Mouse (Mus musculus) kidney, postnatal 0 days (tissue): ENCODE results near the gene Nme7. TPM values are rescaled to one million over a fixed set of nuclear protein-coding genes. Genes with fewer than 3 reads are reported as not detected.
A peak's percentile ranks its signal among the peaks of the same experiment; 100 is the strongest.

Source experiments
- ATAC-seq: fragments of 200-750 bp; cut with Nextera tagmentation; replicated peaks from 2 replicates; pipeline ENCODE4 v1.8.0; 2017; ENCODE audit warnings: low read depth, moderate number of reproducible peaks, moderate TSS enrichment, moderate library complexity; ENCODE audit not compliant: low FRiP score
- DNase-seq: peaks from one replicate; pipeline ENCODE4 v3.0.0-alpha.2; 2016; ENCODE audit warnings: low spot score
- H3K27ac ChIP-seq: fragments of 300-500 bp; sonication (generic); 2 replicates; pipeline ENCODE4 v1.5.1; 2014; ENCODE audit warnings: mild to moderate bottlenecking
- H3K27me3 ChIP-seq: fragments of 300-500 bp; sonication (generic); 2 replicates; pipeline ENCODE4 v1.6.1; 2014; ENCODE audit warnings: low read length, mixed read lengths; ENCODE audit not compliant: insufficient read depth
- H3K36me3 ChIP-seq: fragments of 300-500 bp; sonication (generic); 2 replicates; pipeline ENCODE4 v1.6.1; 2014; ENCODE audit warnings: low read length, mixed read lengths; ENCODE audit not compliant: insufficient read depth
- H3K4me1 ChIP-seq: fragments of 300-500 bp; sonication (generic); replicated peaks from 2 replicates; pipeline ENCODE4 v1.6.1; 2014; ENCODE audit warnings: antibody characterized with exemption, low read length, mixed read lengths; ENCODE audit not compliant: insufficient read depth
- H3K4me2 ChIP-seq: fragments of 300-500 bp; sonication (generic); 2 replicates; pipeline ENCODE4 v1.6.1; 2014; ENCODE audit warnings: mild to moderate bottlenecking, low read length, moderate library complexity, mixed read lengths
- H3K4me3 ChIP-seq: fragments of 300-500 bp; sonication (generic); replicated peaks from 2 replicates; pipeline ENCODE4 v1.5.1; 2014; ENCODE audit warnings: low read depth, low read length
- H3K9ac ChIP-seq: fragments of 300-500 bp; sonication (generic); 2 replicates; pipeline ENCODE4 v1.6.1; 2014; ENCODE audit warnings: low read depth, low read length
- H3K9me3 ChIP-seq: fragments of 300-500 bp; sonication (generic); replicated peaks from 2 replicates; pipeline ENCODE4 v1.6.1; 2016; ENCODE audit warnings: low read length, inconsistent platforms, mixed read lengths
- CTCF ChIP-seq: IDR thresholded peaks from 2 replicates; pipeline ENCODE4 v1.5.1; 2016; ENCODE audit warnings: antibody characterized with exemption, low read depth, mild to moderate bottlenecking, moderate library complexity
- WGBS: fragments of 180-500 bp; shearing (Covaris S2); extraction: QIAGEN DNeasy Blood & Tissue Kit; methylation state at CpG from one replicate; pipeline ENCODE4 v1.1.7; 2014; 5-methylcytosine and 5-hydroxymethylcytosine counted together
- polyA plus RNA-seq: library from polyadenylated mRNA; unstranded; fragments of >200 nt; fragmentation: Nextera tagmentation; extraction: Ambion mirVana; gene quantifications from 2 replicates; pipeline ENCODE4 v1.2.1, GENCODE M21; 2015

The Nme7 gene
- polyA plus RNA-seq, 1 experiment from 2014 or later: 42.0 TPM

- ATAC-seq: no peak
- Histone ChIP-seq H3K27ac (no peak overlapping the region), H3K27me3 (no peaks in the 10 kb centered on the region), H3K4me2 (no peak overlapping the region), H3K9ac (no peak overlapping the region), H3K4me1 (no peaks in the 10 kb centered on the region), H3K9me3 (no peaks in the 10 kb centered on the region), H3K4me3 (no peak overlapping the region), H3K36me3 (peaks cover 42% of the 10 kb centered on the region)
- WGBS: 89% methylated on average over 4 of the region's 5 CpGs
- no peak for DNase-seq
- no peak for TF ChIP-seq CTCF
These were observed 7.4 kb upstream of the Nme7 start for GRCm38 (mm10) chr1:164296473-164296872.

DNA sequence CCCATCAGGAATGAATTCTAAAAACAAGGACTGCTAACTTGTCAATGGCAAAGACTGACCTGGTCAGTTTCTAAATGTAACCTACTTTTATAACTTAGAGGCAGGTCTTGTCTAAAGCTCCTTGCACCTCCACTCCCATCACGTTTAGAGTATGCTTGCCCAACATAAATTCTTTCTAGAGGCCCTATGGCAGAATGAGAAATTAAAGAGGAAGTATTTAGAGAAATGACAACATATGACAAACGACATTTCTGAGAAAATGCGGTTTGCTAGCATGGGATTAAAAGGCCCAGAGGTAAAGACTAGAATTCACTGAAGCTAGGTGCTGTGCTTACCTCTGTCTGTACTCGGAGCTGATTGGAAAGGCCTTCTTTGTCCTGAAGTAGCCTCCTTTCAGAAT lies 2.0 kb upstream of the Nme7 start:
- Histone ChIP-seq H3K36me3 (peaks cover 45% of the 10 kb centered on the region), H3K27ac (no peak overlapping the region), H3K4me3 (no peak overlapping the region), H3K9ac (no peak overlapping the region), H3K9me3 (no peaks in the 10 kb centered on the region), H3K4me2 (no peak overlapping the region), H3K4me1 (no peaks in the 10 kb centered on the region; the same call in 1 of the 2 replicates), H3K27me3 (no peaks in the 10 kb centered on the region)
- ATAC-seq: no peak
- DNase-seq: no peak
- WGBS: 91% methylated on average over 4 of the region's 4 CpGs
- TF ChIP-seq CTCF: no peak

- peak; percentile 99 for ATAC-seq
- no peaks in the 10 kb centered on the region for H3K9me3 ChIP-seq
- peak; percentile 99 for DNase-seq
- no peaks in the 10 kb centered on the region for H3K27me3 ChIP-seq
- peak within 1 kb of the TSS; percentile 78 for H3K4me2 ChIP-seq
- peak within 1 kb of the TSS; percentile 82 for H3K9ac ChIP-seq
- peak within 1 kb of the TSS; percentile 79 for H3K4me3 ChIP-seq
- peak within 1 kb of the TSS; percentile 80 for H3K27ac ChIP-seq
- H3K36me3 ChIP-seq: peaks cover 5% of the 10 kb centered on the region; the same call in 1 of the 2 replicates
- no peaks in the 10 kb centered on the region; the same call in 1 of the 2 replicates for H3K4me1 ChIP-seq
- no peak for TF ChIP-seq CTCF
- under 1% methylated on average over 35 of the region's 35 CpGs for WGBS
These were observed 3.3 kb downstream of the Nme7 start, which contains the start of gene Blzf1 for GRCm38 (mm10) chr1:164307124-164307751. TSS of gene Blzf1 (minus strand) at chr1:164307489.

DNA sequence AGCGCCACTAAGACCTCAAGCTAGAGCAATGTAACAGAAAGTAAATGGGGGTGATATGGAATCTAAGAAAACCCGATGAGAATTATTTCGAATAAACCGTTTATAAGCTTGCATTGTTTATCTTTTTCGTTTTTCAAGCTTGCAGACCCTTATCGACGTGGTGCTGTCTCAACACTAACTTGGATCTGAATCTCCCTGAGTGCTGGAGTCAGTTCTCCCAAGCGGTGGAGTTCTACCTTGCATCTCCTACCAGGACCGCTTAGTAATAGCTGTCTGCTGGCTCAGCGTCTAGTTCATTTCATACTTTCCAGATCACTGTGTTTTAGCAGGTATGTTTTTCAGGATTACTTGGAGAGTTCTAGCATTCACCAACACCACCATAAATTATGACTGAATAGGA lies 4.0 kb downstream of the Nme7 start:
- no peak for TF ChIP-seq CTCF
- Histone ChIP-seq H3K4me3 (peak overlapping the region; percentile 79), H3K9me3 (no peaks in the 10 kb centered on the region), H3K4me2 (peak overlapping the region; percentile 78), H3K27ac (peak overlapping the region; percentile 63), H3K27me3 (no peaks in the 10 kb centered on the region), H3K36me3 (peaks cover 3% of the 10 kb centered on the region; the same call in 1 of the 2 replicates), H3K9ac (peak overlapping the region; percentile 56), H3K4me1 (no peaks in the 10 kb centered on the region; the same call in 1 of the 2 replicates)
- WGBS: 14% methylated on average over 10 of the region's 10 CpGs
- DNase-seq (no peak), ATAC-seq (no peak)

GRCm38 (mm10) chr1:164314085-164314484 lies 10.2 kb downstream of the Nme7 start:
- H3K4me1 ChIP-seq: no peaks in the 10 kb centered on the region
- no peak overlapping the region for H3K27ac ChIP-seq
- no peak for ATAC-seq
- H3K9me3 ChIP-seq: no peaks in the 10 kb centered on the region
- no peak overlapping the region for H3K4me2 ChIP-seq
- no peak overlapping the region for H3K9ac ChIP-seq
- no peak overlapping the region for H3K4me3 ChIP-seq
- H3K27me3 ChIP-seq: no peaks in the 10 kb centered on the region
- 93% methylated on average over 5 of the region's 5 CpGs for WGBS
- H3K36me3 ChIP-seq: peaks cover 11% of the 10 kb centered on the region
- DNase-seq: no peak
- no peak for TF ChIP-seq CTCF

DNA sequence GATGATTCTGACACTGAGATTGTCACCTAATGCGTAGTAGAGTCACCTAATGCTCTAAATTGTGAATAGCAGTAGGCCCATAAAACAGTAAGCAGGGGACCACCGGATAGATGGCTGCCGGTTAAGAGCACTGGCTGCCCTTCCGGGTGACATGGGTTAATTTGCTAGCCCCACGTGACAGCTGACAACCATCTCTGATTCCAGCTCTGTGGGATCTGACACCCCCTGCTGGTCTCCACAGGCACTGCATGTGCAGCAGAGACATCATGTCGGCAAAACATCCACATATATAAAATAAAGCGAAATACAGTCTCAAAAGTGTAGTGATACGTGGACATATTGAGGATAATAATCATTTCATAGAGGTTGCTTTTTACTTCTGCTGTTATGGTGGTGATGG lies 11.3 kb downstream of the Nme7 start:
- Histone ChIP-seq H3K4me2 (no peak overlapping the region), H3K9ac (no peak overlapping the region), H3K27me3 (no peaks in the 10 kb centered on the region), H3K4me3 (no peak overlapping the region), H3K9me3 (no peaks in the 10 kb centered on the region), H3K36me3 (peaks cover 11% of the 10 kb centered on the region), H3K27ac (no peak overlapping the region), H3K4me1 (no peaks in the 10 kb centered on the region)
- 71% methylated on average over 8 of the region's 8 CpGs for WGBS
- peak; percentile 68 for TF ChIP-seq CTCF
- ATAC-seq (no peak), DNase-seq (no peak)

DNA sequence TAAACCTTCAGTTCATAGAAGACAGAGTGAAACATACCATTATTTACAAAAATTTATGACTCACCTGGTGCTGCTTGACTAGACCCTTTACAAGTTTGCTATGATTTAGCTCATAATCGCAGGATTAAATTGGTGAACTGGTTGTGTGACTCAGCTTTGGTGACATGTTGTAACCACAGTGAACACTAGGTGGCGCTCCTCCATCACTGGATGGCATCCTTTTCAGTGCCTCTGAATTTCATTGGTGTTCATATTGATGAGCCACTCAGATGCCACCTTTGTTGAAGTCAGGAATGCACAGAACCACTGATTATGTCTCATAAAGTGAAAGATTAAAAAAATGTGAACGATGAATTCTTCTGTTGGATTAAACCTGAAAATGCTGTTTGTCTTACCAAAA lies 12.8 kb downstream of the Nme7 start:
- DNase-seq (peak; percentile 71), ATAC-seq (no peak)
- Histone ChIP-seq H3K27me3 (no peaks in the 10 kb centered on the region), H3K4me3 (no peak overlapping the region), H3K27ac (no peak overlapping the region), H3K9me3 (no peaks in the 10 kb centered on the region), H3K36me3 (peaks cover 11% of the 10 kb centered on the region), H3K4me1 (peaks cover 3% of the 10 kb centered on the region; the same call in 1 of the 2 replicates), H3K9ac (no peak overlapping the region), H3K4me2 (no peak overlapping the region)
- peak; percentile 98 for TF ChIP-seq CTCF
- 37% methylated on average over 3 of the region's 3 CpGs for WGBS
